Mouse (Mus musculus) limb, embryonic 13.5 days (tissue): ENCODE data around the gene Vsig10. TPM values are rescaled to one million over a fixed set of nuclear protein-coding genes. Genes with fewer than 3 reads are reported as not detected.

Source experiments
- ATAC-seq: fragments of 200-750 bp; cut with Nextera tagmentation; 2 replicates; pipeline ENCODE4 v1.8.0; 2017; ENCODE audit warnings: low read depth, moderate number of reproducible peaks, moderate TSS enrichment; ENCODE audit not compliant: low FRiP score
- H3K27ac ChIP-seq: fragments of 300-500 bp; sonication (generic); 2 replicates; pipeline ENCODE4 v1.5.1; 2015; ENCODE audit warnings: inconsistent platforms, mild to moderate bottlenecking, moderate library complexity
- H3K27me3 ChIP-seq: fragments of 300-500 bp; sonication (generic); 2 replicates; pipeline ENCODE4 v1.6.1; 2015; ENCODE audit warnings: mild to moderate bottlenecking, inconsistent platforms
- H3K36me3 ChIP-seq: fragments of 300-500 bp; sonication (generic); 2 replicates; pipeline ENCODE4 v1.6.1; 2015; ENCODE audit warnings: inconsistent platforms, mild to moderate bottlenecking, moderate library complexity
- H3K4me1 ChIP-seq: fragments of 300-500 bp; sonication (generic); 2 replicates; pipeline ENCODE4 v1.6.1; 2015; ENCODE audit warnings: inconsistent platforms
- H3K4me2 ChIP-seq: fragments of 300-500 bp; sonication (generic); replicated peaks from 2 replicates; pipeline ENCODE4 v1.6.1; 2015; ENCODE audit warnings: inconsistent platforms, mild to moderate bottlenecking, moderate library complexity
- H3K4me3 ChIP-seq: fragments of 300-500 bp; sonication (generic); 2 replicates; pipeline ENCODE4 v1.5.1; 2015; ENCODE audit warnings: moderate library complexity, mild to moderate bottlenecking, inconsistent platforms
- H3K9ac ChIP-seq: fragments of 300-500 bp; sonication (generic); 2 replicates; pipeline ENCODE4 v1.6.1; 2015; ENCODE audit warnings: mild to moderate bottlenecking, inconsistent platforms
- H3K9me3 ChIP-seq: fragments of 300-500 bp; sonication (generic); 2 replicates; pipeline ENCODE4 v1.6.1; 2016; ENCODE audit warnings: inconsistent platforms
- WGBS: fragments of 180-500 bp; shearing (Covaris S2); methylation state at CpG from one replicate; pipeline ENCODE4 v1.1.7; 2015; 5-methylcytosine and 5-hydroxymethylcytosine counted together
- polyA plus RNA-seq: library from polyadenylated mRNA; unstranded; fragments of >200 nt; fragmentation: Nextera tagmentation; extraction: Ambion mirVana; gene quantifications from 2 replicates; pipeline ENCODE4 v1.2.1, GENCODE M21; 2015

Gene Vsig10
- 7.6 and 9.6 TPM in 2 replicates for polyA plus RNA-seq

GRCm38 (mm10) chr5:117318741-117319629 is at the start of gene Vsig10:
Gene Vsig10 (plus strand): TSS chr5:117319083.
- peak; percentile 37 for ATAC-seq
- Histone ChIP-seq H3K27ac (peak within 1 kb of the TSS; percentile 52; the same call in 1 of the 2 replicates), H3K4me1 (peaks cover 16% of the 10 kb centered on the region), H3K9ac (peak within 1 kb of the TSS; percentile 84), H3K27me3 (peaks cover 22% of the 10 kb centered on the region), H3K4me2 (peak within 1 kb of the TSS; percentile 96), H3K36me3 (no peaks in the 10 kb centered on the region), H3K4me3 (peak within 1 kb of the TSS; percentile 78), H3K9me3 (no peaks in the 10 kb centered on the region)
- WGBS, result under 1% methylated on average over 79 of the region's 81 CpGs

DNA sequence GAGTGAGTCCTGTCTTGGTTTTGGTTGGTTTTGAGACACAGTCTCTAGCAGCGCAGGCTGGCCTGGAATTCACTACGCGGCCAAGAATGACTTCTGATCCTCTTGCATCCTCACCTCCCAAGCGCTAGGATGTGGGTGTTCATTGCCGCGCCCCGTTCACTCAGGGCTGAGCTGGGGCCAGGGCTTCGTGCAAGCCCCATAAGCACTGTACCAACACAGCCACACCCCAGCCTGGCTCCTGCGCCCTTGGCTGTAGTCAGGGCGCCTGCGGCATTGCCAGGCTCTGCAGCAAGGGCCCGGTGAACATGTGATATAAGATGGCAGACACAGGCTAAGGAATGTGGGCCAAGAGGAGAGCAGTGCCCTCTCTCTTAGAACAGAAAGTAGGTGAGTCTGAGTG is 49.5 kb upstream of the Vsig10 start:
- Histone ChIP-seq H3K9me3 (no peaks in the 10 kb centered on the region), H3K27me3 (no peaks in the 10 kb centered on the region), H3K27ac (no peak overlapping the region), H3K4me3 (no peak overlapping the region), H3K4me1 (no peaks in the 10 kb centered on the region), H3K4me2 (no peak overlapping the region), H3K9ac (no peak overlapping the region), H3K36me3 (no peaks in the 10 kb centered on the region)
- no peak for ATAC-seq
- WGBS, result 95% methylated on average over 12 of the region's 12 CpGs

- no peaks in the 10 kb centered on the region for H3K27me3 ChIP-seq
- WGBS, result 90% methylated on average over 14 of the region's 14 CpGs
Measured at GRCm38 (mm10) chr5:117271945-117272344, 46.9 kb upstream of the Vsig10 start.

GRCm38 (mm10) chr5:117274817-117275216 is 44.1 kb upstream of the Vsig10 start:
- ATAC-seq, result no peak
- Histone ChIP-seq H3K9me3 (no peaks in the 10 kb centered on the region), H3K36me3 (peaks cover 9% of the 10 kb centered on the region), H3K27ac (no peak overlapping the region), H3K4me3 (no peak overlapping the region), H3K9ac (no peak overlapping the region), H3K4me1 (no peaks in the 10 kb centered on the region), H3K27me3 (no peaks in the 10 kb centered on the region), H3K4me2 (no peak overlapping the region)
- 69% methylated on average over 5 of the region's 5 CpGs for WGBS

More at GRCm38 (mm10) chr5:117271945-117272344, 46.9 kb upstream of the Vsig10 start:
- Histone ChIP-seq H3K36me3 (no peaks in the 10 kb centered on the region), H3K9ac (no peak overlapping the region), H3K4me1 (no peaks in the 10 kb centered on the region), H3K4me3 (no peak overlapping the region), H3K9me3 (no peaks in the 10 kb centered on the region), H3K4me2 (no peak overlapping the region), H3K27ac (no peak overlapping the region)
- ATAC-seq, result no peak

- WGBS, result 85% methylated on average over 6 of the region's 6 CpGs
- H3K4me2 ChIP-seq, result no peak overlapping the region
- peaks cover 35% of the 10 kb centered on the region for H3K36me3 ChIP-seq
- H3K4me1 ChIP-seq, result no peaks in the 10 kb centered on the region
- ATAC-seq, result no peak
- H3K9ac ChIP-seq, result no peak overlapping the region
- no peaks in the 10 kb centered on the region for H3K27me3 ChIP-seq
- no peak overlapping the region for H3K4me3 ChIP-seq
- no peak overlapping the region for H3K27ac ChIP-seq
- H3K9me3 ChIP-seq, result no peaks in the 10 kb centered on the region
Measured at GRCm38 (mm10) chr5:117277784-117278183, 41.1 kb upstream of the Vsig10 start.

GRCm38 (mm10) chr5:117278809-117279668 is 39.8 kb upstream of the Vsig10 start:
- no peaks in the 10 kb centered on the region for H3K27me3 ChIP-seq
- no peaks in the 10 kb centered on the region for H3K4me1 ChIP-seq
- H3K4me3 ChIP-seq, result no peak overlapping the region
- no peak overlapping the region for H3K4me2 ChIP-seq
- H3K36me3 ChIP-seq, result peaks cover 44% of the 10 kb centered on the region
- H3K9ac ChIP-seq, result no peak overlapping the region
- WGBS, result 88% methylated on average over 15 of the region's 15 CpGs
- H3K27ac ChIP-seq, result no peak overlapping the region
- no peak for ATAC-seq
- H3K9me3 ChIP-seq, result no peaks in the 10 kb centered on the region

- Histone ChIP-seq H3K36me3 (peaks cover 51% of the 10 kb centered on the region), H3K27me3 (no peaks in the 10 kb centered on the region), H3K9ac (no peak overlapping the region), H3K4me3 (no peak overlapping the region), H3K27ac (no peak overlapping the region), H3K4me2 (no peak overlapping the region), H3K4me1 (peaks cover 5% of the 10 kb centered on the region), H3K9me3 (no peaks in the 10 kb centered on the region)
- no peak for ATAC-seq
- 84% methylated on average over 4 of the region's 4 CpGs for WGBS
Measured at GRCm38 (mm10) chr5:117279669-117280050, 39.2 kb upstream of the Vsig10 start.

- ATAC-seq, result no peak
Measured at GRCm38 (mm10) chr5:117281536-117281935, 37.3 kb upstream of the Vsig10 start.

DNA sequence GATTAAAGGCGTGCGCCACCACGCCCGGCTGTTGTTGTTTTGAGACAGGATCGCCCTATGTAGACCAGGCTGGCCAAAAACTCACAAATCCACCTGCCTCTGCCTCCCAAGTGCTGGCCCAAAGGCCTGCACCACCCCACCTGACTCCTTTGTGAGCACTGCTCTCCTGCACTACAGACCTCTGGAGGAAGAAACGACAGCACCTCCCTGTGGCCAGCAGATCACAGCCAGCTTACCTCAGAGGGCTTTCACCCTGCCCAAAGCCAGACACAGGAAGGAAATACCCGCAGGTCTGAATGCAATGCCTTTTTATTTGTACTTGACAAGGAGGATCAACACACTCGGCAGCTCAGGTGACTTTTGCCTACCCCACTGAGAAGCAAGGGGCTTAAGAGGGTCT is 36.5 kb upstream of the Vsig10 start:
- no peak overlapping the region for H3K4me3 ChIP-seq
- H3K27me3 ChIP-seq, result no peaks in the 10 kb centered on the region
- peaks cover 26% of the 10 kb centered on the region for H3K4me1 ChIP-seq
- H3K4me2 ChIP-seq, result no peak overlapping the region
- H3K36me3 ChIP-seq, result peaks cover 62% of the 10 kb centered on the region
- H3K9me3 ChIP-seq, result no peaks in the 10 kb centered on the region
- no peak for ATAC-seq
- H3K9ac ChIP-seq, result no peak overlapping the region
- WGBS, result 88% methylated on average over 8 of the region's 8 CpGs
- H3K27ac ChIP-seq, result no peak overlapping the region

More at GRCm38 (mm10) chr5:117281536-117281935, 37.3 kb upstream of the Vsig10 start:
- H3K9ac ChIP-seq, result no peak overlapping the region
- no peak overlapping the region for H3K4me3 ChIP-seq
- 94% methylated on average over 10 of the region's 10 CpGs for WGBS
- peaks cover 24% of the 10 kb centered on the region for H3K4me1 ChIP-seq
- H3K36me3 ChIP-seq, result peaks cover 62% of the 10 kb centered on the region
- H3K4me2 ChIP-seq, result no peak overlapping the region
- no peaks in the 10 kb centered on the region for H3K9me3 ChIP-seq
- no peaks in the 10 kb centered on the region for H3K27me3 ChIP-seq
- no peak overlapping the region for H3K27ac ChIP-seq

GRCm38 (mm10) chr5:117284029-117284428 is 34.9 kb upstream of the Vsig10 start:
- peaks cover 59% of the 10 kb centered on the region for H3K36me3 ChIP-seq
- no peak for ATAC-seq

GRCm38 (mm10) chr5:117284682-117285081 is 34.2 kb upstream of the Vsig10 start:
- 69% methylated on average over 7 of the region's 7 CpGs for WGBS
- peaks cover 31% of the 10 kb centered on the region for H3K4me1 ChIP-seq
- H3K4me2 ChIP-seq, result no peak overlapping the region
- H3K9ac ChIP-seq, result no peak overlapping the region
- no peaks in the 10 kb centered on the region for H3K27me3 ChIP-seq
- H3K36me3 ChIP-seq, result peaks cover 53% of the 10 kb centered on the region
- no peaks in the 10 kb centered on the region for H3K9me3 ChIP-seq
- no peak for ATAC-seq
- H3K27ac ChIP-seq, result no peak overlapping the region
- no peak overlapping the region for H3K4me3 ChIP-seq

More at GRCm38 (mm10) chr5:117284029-117284428, 34.9 kb upstream of the Vsig10 start:
- no peaks in the 10 kb centered on the region for H3K27me3 ChIP-seq
- H3K4me3 ChIP-seq, result no peak overlapping the region
- no peak overlapping the region for H3K9ac ChIP-seq
- no peak overlapping the region; the same call in 1 of the 2 replicates for H3K27ac ChIP-seq
- H3K4me2 ChIP-seq, result no peak overlapping the region
- H3K4me1 ChIP-seq, result peaks cover 31% of the 10 kb centered on the region
- WGBS, result 88% methylated on average over 9 of the region's 9 CpGs
- H3K9me3 ChIP-seq, result no peaks in the 10 kb centered on the region

DNA sequence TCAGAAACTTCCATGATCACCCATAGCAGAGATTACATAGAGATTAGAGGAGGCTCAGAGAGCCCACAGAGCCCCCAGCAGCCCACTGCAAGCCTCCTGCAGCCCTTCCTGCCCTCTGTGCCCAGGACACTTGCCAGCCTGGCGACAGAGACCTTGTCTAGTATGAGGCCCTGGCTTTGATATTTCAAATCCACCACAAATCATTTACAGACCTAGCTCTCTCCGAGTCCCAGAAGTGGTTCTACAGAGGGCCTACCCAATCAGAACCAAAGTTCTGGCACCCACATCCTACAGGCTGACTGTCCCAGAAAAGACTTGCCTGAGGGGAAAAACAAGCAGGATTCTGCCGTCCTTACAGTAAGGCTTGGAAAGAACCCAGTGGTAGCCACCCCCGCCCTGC is 33.6 kb upstream of the Vsig10 start:
- no peak overlapping the region for H3K4me3 ChIP-seq
- 75% methylated on average over 4 of the region's 4 CpGs for WGBS
- peaks cover 50% of the 10 kb centered on the region for H3K36me3 ChIP-seq
- peaks cover 3% of the 10 kb centered on the region; the same call in 1 of the 2 replicates for H3K9me3 ChIP-seq
- H3K9ac ChIP-seq, result no peak overlapping the region
- ATAC-seq, result no peak
- peak overlapping the region; percentile 77; the same call in 1 of the 2 replicates for H3K4me2 ChIP-seq
- no peak overlapping the region for H3K27ac ChIP-seq
- peaks cover 31% of the 10 kb centered on the region for H3K4me1 ChIP-seq
- H3K27me3 ChIP-seq, result no peaks in the 10 kb centered on the region
